Mouse (Mus musculus) CD4-positive helper T cell, adult 2 months (primary cell): ENCODE measurements at regions not wholly inside any gene's neighbourhood (a gene's known extent, or its start where the extent isn't known, plus 50 kb on each side); places are given as distances from the start of the nearest gene placed in this dataset.

Source experiments
- DNase-seq: peaks from one replicate; pipeline ENCODE4 v3.0.0-alpha.2; 2012; ENCODE audit warnings: low read depth, missing footprints, low spot score

- DNase-seq: no peak
Measured at GRCm38 (mm10) chr13:54285968-54286367, 85.2 kb upstream of the Cplx2 start.

- no peak for DNase-seq
Measured at GRCm38 (mm10) chr13:54286616-54287015, 84.5 kb upstream of the Cplx2 start.

- DNase-seq: no peak
Measured at GRCm38 (mm10) chr13:54290066-54290465, 81.1 kb upstream of the Cplx2 start.

- no peak for DNase-seq
Measured at GRCm38 (mm10) chr13:54292394-54292793, 78.8 kb upstream of the Cplx2 start.

GRCm38 (mm10) chr13:54293006-54293405, 78.1 kb upstream of the Cplx2 start:
- no peak for DNase-seq

- no peak for DNase-seq
Measured at GRCm38 (mm10) chr13:54295475-54296259, 75.5 kb upstream of the Cplx2 start.

- DNase-seq: no peak
Measured at GRCm38 (mm10) chr13:54296260-54296555, 74.9 kb upstream of the Cplx2 start.

GRCm38 (mm10) chr13:54298851-54299250, 72.3 kb upstream of the Cplx2 start:
- no peak for DNase-seq

GRCm38 (mm10) chr13:54299295-54299694, 71.9 kb upstream of the Cplx2 start:
- no peak for DNase-seq

GRCm38 (mm10) chr13:54301110-54301509, 70.0 kb upstream of the Cplx2 start:
- DNase-seq: no peak

GRCm38 (mm10) chr13:54301677-54302076, 69.5 kb upstream of the Cplx2 start:
- DNase-seq: no peak

GRCm38 (mm10) chr13:54302351-54303070, 68.6 kb upstream of the Cplx2 start:
- no peak for DNase-seq

- peak; percentile 14 for DNase-seq
Measured at GRCm38 (mm10) chr13:54303071-54303924, 67.9 kb upstream of the Cplx2 start.

- DNase-seq: no peak
Measured at GRCm38 (mm10) chr13:54304251-54304650, 66.9 kb upstream of the Cplx2 start.

GRCm38 (mm10) chr13:54308591-54308990, 62.6 kb upstream of the Cplx2 start:
- no peak for DNase-seq

GRCm38 (mm10) chr13:54309354-54309753, 61.8 kb upstream of the Cplx2 start:
- no peak for DNase-seq

- DNase-seq: no peak
Measured at GRCm38 (mm10) chr13:54310144-54310543, 61.0 kb upstream of the Cplx2 start.

- no peak for DNase-seq
Measured at GRCm38 (mm10) chr13:54311327-54312026, 59.7 kb upstream of the Cplx2 start.

GRCm38 (mm10) chr13:54312405-54313185, 58.6 kb upstream of the Cplx2 start:
- no peak for DNase-seq

- no peak for DNase-seq
Measured at GRCm38 (mm10) chr13:54315333-54315732, 55.8 kb upstream of the Cplx2 start.

- no peak for DNase-seq
Measured at GRCm38 (mm10) chr13:54316907-54317306, 54.2 kb upstream of the Cplx2 start.
